Mouse (Mus musculus) ES-Bruce4 (cell line): ENCODE data around the gene Degs2.

ENCODE experiments used
- CTCF ChIP-seq: IDR thresholded peaks from one replicate; pipeline ENCODE4 v1.8.1; 2011; ENCODE audit warnings: low read depth, low read length
- POLR2A ChIP-seq: IDR thresholded peaks from one replicate; pipeline ENCODE4 v1.8.1; 2011; ENCODE audit warnings: low read length; ENCODE audit not compliant: insufficient read depth

DNA sequence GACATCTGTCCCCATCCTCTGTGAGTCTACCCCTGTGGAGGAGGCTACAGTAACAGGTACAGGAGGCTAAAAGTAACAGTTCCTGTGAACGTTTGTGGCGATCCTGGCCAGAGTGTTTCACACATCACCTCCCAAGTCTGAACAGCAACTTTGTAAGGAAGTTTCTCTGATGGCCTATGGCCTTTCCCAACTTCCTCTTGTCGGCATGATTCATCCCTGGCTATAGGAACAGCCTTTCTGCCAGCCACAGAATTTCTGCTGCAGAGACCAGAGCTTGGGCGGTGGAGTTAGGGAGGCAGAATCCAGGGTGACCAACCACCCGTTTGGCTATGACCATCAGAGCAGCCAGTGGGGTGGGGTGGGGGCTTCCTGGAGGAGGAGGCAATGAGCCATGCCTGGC is 2.1 kb downstream of the Degs2 start:
- no peak for TF ChIP-seq CTCF
- TF ChIP-seq POLR2A = no peak
